Comparison of ENCODE assay signal across 8 mouse cellular contexts in genomic region chr11:48815851-48816250, GRCm38 (mm10). TPM values are rescaled to one million over a fixed set of nuclear protein-coding genes. Genes with fewer than 3 reads are reported as not detected.
A peak's percentile ranks its signal among the peaks of the same experiment; 100 is the strongest.
DNase-seq lines count a peak whose midpoint lies in the region; ATAC-seq and TF ChIP-seq lines count a peak whose summit lies in the region.

No protein-coding gene starts in this region.

- no peak for TF ChIP-seq CTCF in testis, adult 2 months (IDR thresholded peaks at IDR 0.05; ENCODE audit: control insufficient read depth, insufficient read depth, insufficient replicate concordance, low read depth, low read length)

- DNase-seq in testis, postnatal 14 days (ENCODE audit: low spot score), result no peak
- peak; percentile 32 for DNase-seq in thymus, postnatal 14 days
- DNase-seq in natural killer cell, adult 2 months (ENCODE audit: low spot score in 2 of 2), result no peak

- H3K9me3 ChIP-seq in erythroblast, embryonic 14.5 days (ENCODE audit: control insufficient read depth, low read length), result no peaks in the 10 kb centered on the region
- H3K9me3 ChIP-seq in limb, embryonic 15.5 days, result no peaks in the 10 kb centered on the region

- 75% methylated on average over 16 of the region's 16 CpGs for WGBS in limb, embryonic 15.5 days

- peak overlapping the region; percentile 75 for H3K27ac ChIP-seq in testis, adult 2 months (ENCODE audit: control insufficient read depth, insufficient read depth, low read depth, low read length)
- no peak overlapping the region for H3K27ac ChIP-seq in limb, embryonic 15.5 days

- no peak for ATAC-seq in erythroblast, adult 5-6 weeks (replicated peaks; ENCODE audit: low FRiP score, poor library complexity, severe bottlenecking)
- no peak for ATAC-seq in limb, embryonic 15.5 days (ENCODE audit: insufficient number of reproducible peaks, low FRiP score, low TSS enrichment, low read depth)
- no peak for ATAC-seq in frontal cortex, adult (ENCODE audit: low TSS enrichment)

- H3K4me1 ChIP-seq in erythroblast, embryonic 14.5 days (ENCODE audit: control insufficient read depth), result peaks cover 55% of the 10 kb centered on the region
- peaks cover 2% of the 10 kb centered on the region; the same call in 1 of the 2 replicates for H3K4me1 ChIP-seq in testis, adult 2 months (ENCODE audit: control insufficient read depth, insufficient read depth, low read length)
- peaks cover 19% of the 10 kb centered on the region for H3K4me1 ChIP-seq in limb, embryonic 15.5 days

- 0 out of 2 replicates have a peak overlapping the region, but pooled peaks have one; percentile 73 for H3K9ac ChIP-seq in limb, embryonic 15.5 days

- H3K27me3 ChIP-seq in erythroblast, embryonic 14.5 days (ENCODE audit: control insufficient read depth), result no peaks in the 10 kb centered on the region
- no peaks in the 10 kb centered on the region for H3K27me3 ChIP-seq in testis, adult 2 months (ENCODE audit: control insufficient read depth, insufficient read depth, low read length)
- H3K27me3 ChIP-seq in limb, embryonic 15.5 days, result no peaks in the 10 kb centered on the region

- H3K4me3 ChIP-seq in erythroblast, embryonic 14.5 days (replicated peaks), result peak overlapping the region; percentile 87
- H3K4me3 ChIP-seq in testis, adult 2 months (ENCODE audit: control insufficient read depth, low read depth, low read length), result peak overlapping the region; percentile 98
- peak overlapping the region; percentile 68 for H3K4me3 ChIP-seq in limb, embryonic 15.5 days

- no peak for TF ChIP-seq POLR2A in testis, adult 2 months (IDR thresholded peaks at IDR 0.05; ENCODE audit: control insufficient read depth, low read depth, low read length)

- H3K4me2 ChIP-seq in limb, embryonic 15.5 days, result peak overlapping the region; percentile 83

- H3K36me3 ChIP-seq in erythroblast, embryonic 14.5 days (ENCODE audit: control insufficient read depth), result peaks cover 45% of the 10 kb centered on the region
- peaks cover 1% of the 10 kb centered on the region; the same call in 1 of the 2 replicates for H3K36me3 ChIP-seq in testis, adult 2 months (ENCODE audit: control insufficient read depth, insufficient read depth, low read length)
- H3K36me3 ChIP-seq in limb, embryonic 15.5 days, result peaks cover 21% of the 10 kb centered on the region

RNA-seq across cellular contexts. Expression of gene Trim41, which starts 1.3 kb away (rescaled TPM):
- polyA plus RNA-seq in erythroblast, embryonic 14.5 days (2012), result 2.6 and 3.9 TPM in 2 replicates
- total RNA-seq in erythroblast, adult 5-6 weeks (2015; ENCODE audit: low replicate concordance), result 3.3 and 12.7 TPM in 2 replicates
- total RNA-seq in erythroblast, adult 5-6 weeks (2017; ENCODE audit: low replicate concordance), result 17.6 and 19.5 TPM in 2 replicates
- 85.7 and 95.5 TPM in 2 replicates for polyA plus RNA-seq in testis, adult 2 months (2012; rRNA removed)
- 5.6 and 7.8 TPM in 2 replicates for polyA plus RNA-seq in limb, embryonic 15.5 days (2015; fragmentation: Nextera tagmentation; extraction: Ambion mirVana)

RNA-seq across cellular contexts. Expression of gene Trim7, which starts 10.1 kb away (rescaled TPM):
- not detected in 2 replicates for polyA plus RNA-seq in erythroblast, embryonic 14.5 days (2012)
- not detected in 2 replicates for total RNA-seq in erythroblast, adult 5-6 weeks (2015; ENCODE audit: low replicate concordance)
- 0.42 TPM in 1 of 2 replicates, not detected in the other for total RNA-seq in erythroblast, adult 5-6 weeks (2017; ENCODE audit: low replicate concordance)
- 16.3 and 18.3 TPM in 2 replicates for polyA plus RNA-seq in testis, adult 2 months (2012; rRNA removed)
- polyA plus RNA-seq in limb, embryonic 15.5 days (2015; fragmentation: Nextera tagmentation; extraction: Ambion mirVana), result 2.0 and 2.8 TPM in 2 replicates

RNA-seq across cellular contexts. Expression of gene Gm12184, which starts 10.6 kb away (rescaled TPM):
- polyA plus RNA-seq in erythroblast, embryonic 14.5 days (2012), result 4.5 and 4.6 TPM in 2 replicates
- total RNA-seq in erythroblast, adult 5-6 weeks (2015; ENCODE audit: low replicate concordance), result 3.1 TPM in 1 of 2 replicates, not detected in the other
- total RNA-seq in erythroblast, adult 5-6 weeks (2017; ENCODE audit: low replicate concordance), result 0.68 and 5.3 TPM in 2 replicates
- 4.8 and 7.2 TPM in 2 replicates for polyA plus RNA-seq in testis, adult 2 months (2012; rRNA removed)
- polyA plus RNA-seq in limb, embryonic 15.5 days (2015; fragmentation: Nextera tagmentation; extraction: Ambion mirVana), result 2.0 and 3.0 TPM in 2 replicates

RNA-seq across cellular contexts. Expression of gene Rack1, which starts 15.7 kb away (rescaled TPM):
- polyA plus RNA-seq in erythroblast, embryonic 14.5 days (2012), result 101 and 348 TPM in 2 replicates
- total RNA-seq in erythroblast, adult 5-6 weeks (2015; ENCODE audit: low replicate concordance), result 613 and 630 TPM in 2 replicates
- 242 and 301 TPM in 2 replicates for total RNA-seq in erythroblast, adult 5-6 weeks (2017; ENCODE audit: low replicate concordance)
- polyA plus RNA-seq in testis, adult 2 months (2012; rRNA removed), result 208 and 217 TPM in 2 replicates
- polyA plus RNA-seq in limb, embryonic 15.5 days (2015; fragmentation: Nextera tagmentation; extraction: Ambion mirVana), result 646 and 717 TPM in 2 replicates

RNA-seq across cellular contexts. Expression of gene Irgm1, which starts 55.6 kb away (rescaled TPM):
- 0.11 TPM in 1 of 2 replicates, not detected in the other for polyA plus RNA-seq in erythroblast, embryonic 14.5 days (2012)
- total RNA-seq in erythroblast, adult 5-6 weeks (2015; ENCODE audit: low replicate concordance), result 54.8 and 67.1 TPM in 2 replicates
- total RNA-seq in erythroblast, adult 5-6 weeks (2017; ENCODE audit: low replicate concordance), result 58.3 and 69.6 TPM in 2 replicates
- 0.75 and 0.78 TPM in 2 replicates for polyA plus RNA-seq in testis, adult 2 months (2012; rRNA removed)
- 7.1 and 7.3 TPM in 2 replicates for polyA plus RNA-seq in limb, embryonic 15.5 days (2015; fragmentation: Nextera tagmentation; extraction: Ambion mirVana)
